Mouse (Mus musculus) liver, adult 2 months (tissue): Measurements from ENCODE around the gene Cpt2. TPM values are rescaled to one million over a fixed set of nuclear protein-coding genes. Genes with fewer than 3 reads are reported as not detected.

Experiments
- DNase-seq: peaks from one replicate; pipeline ENCODE4 v3.0.0-alpha.2; 2011; ENCODE audit warnings: low read depth, low spot score; ENCODE audit errors: extremely low read depth
- H3K27ac ChIP-seq: fragments of 200-500 bp; replicated peaks from 2 replicates; pipeline ENCODE4 v1.5.1; 2012; ENCODE audit warnings: low read depth, mild to moderate bottlenecking, control low read depth, inconsistent platforms, low read length; ENCODE audit not compliant: insufficient read depth
- H3K27me3 ChIP-seq: fragments of 200-500 bp; 2 replicates; pipeline ENCODE4 v1.6.1; 2012; ENCODE audit warnings: mild to moderate bottlenecking, moderate library complexity, low read length, inconsistent platforms; ENCODE audit not compliant: control insufficient read depth, insufficient read depth
- H3K36me3 ChIP-seq: fragments of 200-500 bp; 2 replicates; pipeline ENCODE4 v1.6.1; 2012; ENCODE audit warnings: low read length, inconsistent platforms; ENCODE audit not compliant: control insufficient read depth, insufficient read depth
- H3K4me1 ChIP-seq: fragments of 200-500 bp; 2 replicates; pipeline ENCODE4 v1.6.1; 2011; ENCODE audit warnings: low read length; ENCODE audit not compliant: control insufficient read depth, insufficient read depth
- H3K4me3 ChIP-seq: fragments of 200-500 bp; 2 replicates; pipeline ENCODE4 v1.5.1; 2011; ENCODE audit warnings: low read depth, mild to moderate bottlenecking, control low read depth, low read length, moderate library complexity; ENCODE audit not compliant: insufficient read depth
- H3K79me2 ChIP-seq: fragments of 200-500 bp; 2 replicates; pipeline ENCODE4 v1.6.1; 2012; ENCODE audit warnings: inconsistent platforms, mild to moderate bottlenecking, low read length, moderate library complexity; ENCODE audit not compliant: control insufficient read depth, insufficient read depth
- H3K9ac ChIP-seq: fragments of 200-500 bp; 2 replicates; pipeline ENCODE4 v1.6.1; 2012; ENCODE audit warnings: low read depth, mild to moderate bottlenecking, control low read depth, inconsistent platforms, low read length
- CTCF ChIP-seq: fragments of 200-500 bp; IDR thresholded peaks from 2 replicates; pipeline ENCODE4 v1.5.1; 2011; ENCODE audit warnings: low read depth, low read length, control low read depth
- POLR2A ChIP-seq: fragments of 200-500 bp; IDR thresholded peaks from 2 replicates; pipeline ENCODE4 v1.6.1; 2011; ENCODE audit warnings: low read length, control low read depth; ENCODE audit not compliant: insufficient read depth; ENCODE audit errors: extremely low read depth
- WGBS: fragments of 180-500 bp; shearing (Covaris S2); methylation state at CpG from one replicate; pipeline ENCODE4 v1.1.7; 2018; 5-methylcytosine and 5-hydroxymethylcytosine counted together
- polyA plus RNA-seq: library from polyadenylated mRNA; depleted of rRNA; stranded (reverse); fragments of >200 nt; gene quantifications from 2 replicates; pipeline ENCODE4 v1.2.3, GENCODE M21; 2012
- total RNA-seq: library from RNA; depleted of rRNA; stranded (reverse); fragments of >200 nt; gene quantifications from 2 replicates; pipeline ENCODE4 v1.2.3, GENCODE M21; 2014

Cpt2 gene
- total and polyA plus RNA-seq, 2 experiments, result 106 to 159 TPM

DNA sequence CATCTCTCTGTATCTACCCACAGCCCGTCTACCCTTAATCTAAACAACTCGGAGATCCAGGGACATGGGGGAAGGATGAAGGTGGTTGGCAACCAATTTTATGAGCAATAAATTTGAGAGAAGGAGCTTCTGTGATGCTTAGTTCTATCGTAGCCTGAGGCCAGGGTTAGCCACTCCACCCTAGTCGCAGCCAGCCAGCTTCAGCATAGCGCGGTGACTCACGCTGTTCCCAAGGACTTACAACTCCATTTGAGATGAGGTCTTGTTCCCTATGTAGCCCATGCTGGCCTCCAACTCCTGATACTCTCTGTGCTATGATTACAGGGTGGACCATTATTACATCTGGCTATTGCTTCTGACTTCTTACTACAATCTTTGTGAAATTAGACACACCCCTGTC, 19.3 kb upstream of the Cpt2 start:
- DNase-seq, result no peak
- Histone ChIP-seq H3K4me3 (no peak overlapping the region), H3K36me3 (no peaks in the 10 kb centered on the region), H3K27ac (no peak overlapping the region), H3K9ac (no peak overlapping the region), H3K79me2 (no peaks in the 10 kb centered on the region), H3K4me1 (no peaks in the 10 kb centered on the region), H3K27me3 (no peaks in the 10 kb centered on the region)
- WGBS, result 96% methylated on average over 7 of the region's 7 CpGs
- no peak for TF ChIP-seq POLR2A
- TF ChIP-seq CTCF, result no peak

DNA sequence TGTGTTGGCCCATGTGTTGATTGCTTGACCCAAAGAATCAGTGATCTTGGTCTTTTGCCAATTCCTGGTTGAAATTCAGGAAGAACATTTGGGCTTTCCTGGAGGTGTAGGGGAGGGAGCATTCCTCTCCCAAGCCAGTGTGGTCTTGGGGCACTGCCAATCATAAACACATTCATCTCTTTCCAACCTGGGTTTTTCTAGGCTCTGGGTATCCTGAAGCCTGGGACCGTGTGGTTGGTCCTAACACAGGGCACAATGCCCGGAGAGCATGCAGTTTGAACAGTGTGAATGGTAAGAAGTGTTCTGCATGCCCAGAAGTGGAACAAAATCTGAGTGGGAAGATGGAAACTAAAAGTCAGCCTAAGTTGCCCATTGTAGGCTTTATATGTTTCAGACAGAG, 14.7 kb upstream of the Cpt2 start:
- Histone ChIP-seq H3K36me3 (no peaks in the 10 kb centered on the region), H3K4me1 (no peaks in the 10 kb centered on the region), H3K4me3 (no peak overlapping the region), H3K9ac (no peak overlapping the region), H3K79me2 (no peaks in the 10 kb centered on the region), H3K27ac (no peak overlapping the region), H3K27me3 (no peaks in the 10 kb centered on the region)
- TF ChIP-seq POLR2A, result no peak
- TF ChIP-seq CTCF, result no peak
- DNase-seq, result no peak
- WGBS, result 75% methylated on average over 2 of the region's 2 CpGs

GRCm38 (mm10) chr4:107937338-107937737, 13.9 kb upstream of the Cpt2 start:
- no peak overlapping the region for H3K9ac ChIP-seq
- WGBS, result 30% methylated on average over 6 of the region's 6 CpGs

DNA sequence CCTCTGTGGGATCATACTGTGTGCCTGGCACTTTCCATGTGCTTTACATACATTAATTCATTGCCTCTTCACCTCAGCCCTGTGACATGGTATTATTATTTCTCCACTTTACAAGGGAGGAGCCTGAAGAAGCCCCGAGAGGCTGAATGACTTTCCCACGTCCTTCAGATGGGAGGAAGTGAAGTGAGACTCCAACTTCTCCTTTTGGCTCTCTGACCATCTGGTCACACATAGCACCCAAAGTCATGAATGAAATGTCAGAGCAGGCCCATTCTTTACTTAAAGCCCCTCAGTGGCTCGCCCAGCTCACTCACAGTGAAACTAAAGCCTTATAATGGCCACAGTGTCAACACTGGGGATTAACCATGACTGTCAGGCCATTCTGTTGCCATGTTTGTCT, 11.8 kb upstream of the Cpt2 start:
- 75% methylated on average over 3 of the region's 3 CpGs for WGBS

More at GRCm38 (mm10) chr4:107937338-107937737, 13.9 kb upstream of the Cpt2 start:
- H3K4me3 ChIP-seq, result no peak overlapping the region
- no peaks in the 10 kb centered on the region for H3K4me1 ChIP-seq
- no peaks in the 10 kb centered on the region for H3K27me3 ChIP-seq
- no peak overlapping the region for H3K27ac ChIP-seq
- no peaks in the 10 kb centered on the region for H3K79me2 ChIP-seq
- no peaks in the 10 kb centered on the region for H3K36me3 ChIP-seq
- DNase-seq, result peak; percentile 49
- TF ChIP-seq CTCF, result peak; percentile 57
- TF ChIP-seq POLR2A, result no peak

DNA sequence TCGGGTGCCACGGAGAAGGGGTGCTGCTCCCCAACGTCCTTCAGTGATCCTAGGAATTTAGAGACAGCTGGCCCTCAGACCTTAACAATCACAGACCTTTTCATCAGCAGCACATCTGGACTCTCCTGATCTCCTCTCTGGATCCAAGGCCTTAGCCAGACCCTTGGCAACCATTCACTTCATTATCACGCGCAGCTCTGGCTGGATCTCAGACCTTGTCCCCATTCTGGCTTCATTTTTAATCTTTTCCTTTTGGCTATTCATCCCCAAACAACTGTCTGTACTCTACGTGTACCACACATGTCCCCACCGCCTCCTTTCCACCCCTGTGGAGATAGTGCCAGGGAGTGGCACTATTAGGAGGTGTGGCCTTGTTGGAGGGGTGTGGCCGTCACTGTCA, 9.8 kb upstream of the Cpt2 start:
- H3K27ac ChIP-seq, result no peak overlapping the region
- 81% methylated on average over 8 of the region's 8 CpGs for WGBS
- H3K4me3 ChIP-seq, result no peak overlapping the region
- H3K9ac ChIP-seq, result no peak overlapping the region
- no peaks in the 10 kb centered on the region for H3K27me3 ChIP-seq
- TF ChIP-seq POLR2A, result no peak
- TF ChIP-seq CTCF, result no peak
- no peak for DNase-seq
- H3K36me3 ChIP-seq, result no peaks in the 10 kb centered on the region
- H3K79me2 ChIP-seq, result no peaks in the 10 kb centered on the region
- H3K4me1 ChIP-seq, result no peaks in the 10 kb centered on the region

More for the DNA sequence above, 11.8 kb upstream of the Cpt2 start:
- Histone ChIP-seq H3K27me3 (no peaks in the 10 kb centered on the region), H3K79me2 (no peaks in the 10 kb centered on the region), H3K4me1 (no peaks in the 10 kb centered on the region), H3K4me3 (no peak overlapping the region), H3K27ac (no peak overlapping the region), H3K9ac (no peak overlapping the region), H3K36me3 (no peaks in the 10 kb centered on the region)
- DNase-seq, result no peak
- TF ChIP-seq CTCF (no peak), POLR2A (no peak)

GRCm38 (mm10) chr4:107931453-107931852, 8.0 kb upstream of the Cpt2 start:
- H3K4me3 ChIP-seq, result no peak overlapping the region
- no peaks in the 10 kb centered on the region for H3K36me3 ChIP-seq
- DNase-seq, result no peak
- no peaks in the 10 kb centered on the region for H3K27me3 ChIP-seq
- H3K9ac ChIP-seq, result no peak overlapping the region
- WGBS, result 89% methylated on average over 3 of the region's 3 CpGs
- no peaks in the 10 kb centered on the region for H3K79me2 ChIP-seq
- TF ChIP-seq CTCF (no peak), POLR2A (no peak)
- H3K27ac ChIP-seq, result no peak overlapping the region
- H3K4me1 ChIP-seq, result no peaks in the 10 kb centered on the region
